Comparison of ENCODE assay signal across 1 mouse cellular context in genomic region chr7:141413331-141413730, GRCm38 (mm10).
TF ChIP-seq lines count a peak whose summit lies in the region.

No protein-coding gene starts in this region.

TF ChIP-seq in CH12.LX, 34 proteins besides CTCF, POLR2A, EP300 and RAD21:
- TF ChIP-seq MAFK (IDR thresholded peaks at IDR 0.05; ENCODE audit: insufficient replicate concordance, low read length): no peak
- no peak for TF ChIP-seq ZNF384 (IDR thresholded peaks at IDR 0.05; ENCODE audit: low read depth, low read length)
